Mouse (Mus musculus): ENCODE measurements around the gene Pof1b. TPM values are rescaled to one million over a fixed set of nuclear protein-coding genes. Genes with fewer than 3 reads are reported as not detected.

The Pof1b gene
- total and polyA plus RNA-seq, 3 experiments: 0.27 to 0.75 (median 0.34) TPM

GRCm38 (mm10) chrX:112680605-112681004 is 17.8 kb downstream of the Pof1b start:
- no peaks in the 10 kb centered on the region for H3K27me3 ChIP-seq (replicated peaks)
- dilution Hi-C loops (cut with MboI; ENCODE audit: extremely low pct_ligation_motif_present, extremely low pct_unique_long_range_greater_than_20kb, low sequenced_read_pairs) (no loop called here), in situ Hi-C loops (cut with MboI; ENCODE audit: low pct_ligation_motif_present, low pct_unique_long_range_greater_than_20kb, low sequenced_read_pairs) (no loop called here)
- DNase-seq (ENCODE audit: extremely low read depth): no peak
- no peak overlapping the region for H3K27ac ChIP-seq (ENCODE audit: insufficient read depth, low read depth)
- no peaks in the 10 kb centered on the region for H3K4me1 ChIP-seq (ENCODE audit: control insufficient read depth in 1 of 2, insufficient read depth in 2 of 2)
- TF ChIP-seq MEF2A (IDR thresholded peaks at IDR 0.05; ENCODE audit: borderline replicate concordance, low read depth, low read length): no peak
- no peak for TF ChIP-seq SMC3 (IDR thresholded peaks at IDR 0.05; ENCODE audit: low read depth, low read length)
- H3K9me3 ChIP-seq (replicated peaks; ENCODE audit: low read length): no peaks in the 10 kb centered on the region
- no peak overlapping the region for H3K9ac ChIP-seq (ENCODE audit: insufficient read depth, low read depth)
- H3K4me3 ChIP-seq (replicated peaks in 1 of 3; ENCODE audit: low read depth in 2 of 3, low read length in 2 of 3, poor library complexity in 1 of 3): no peak overlapping the region
- H3K4me2 ChIP-seq (ENCODE audit: insufficient read depth, low read depth, poor library complexity, severe bottlenecking): no peak overlapping the region
- H3K36me3 ChIP-seq (replicated peaks in 1 of 2; ENCODE audit: control insufficient read depth in 1 of 2, insufficient read depth in 1 of 2, low read length in 1 of 2): no peaks in the 10 kb centered on the region
- no peaks in the 10 kb centered on the region for H3K79me2 ChIP-seq (replicated peaks; ENCODE audit: control insufficient read depth, extremely low read depth, insufficient read depth, poor library complexity, severe bottlenecking)

- no peaks in the 10 kb centered on the region for H3K27me3 ChIP-seq (replicated peaks)
- in situ Hi-C loops (cut with MboI; ENCODE audit: low pct_ligation_motif_present, low pct_unique_long_range_greater_than_20kb, low sequenced_read_pairs): no loop called here
- H3K4me2 ChIP-seq (ENCODE audit: insufficient read depth, low read depth, poor library complexity, severe bottlenecking): no peak overlapping the region
- no peaks in the 10 kb centered on the region for H3K9me3 ChIP-seq (replicated peaks; ENCODE audit: low read length)
- H3K36me3 ChIP-seq (replicated peaks in 1 of 2; ENCODE audit: control insufficient read depth in 1 of 2, insufficient read depth in 1 of 2, low read length in 1 of 2): no peaks in the 10 kb centered on the region
- H3K27ac ChIP-seq (ENCODE audit: insufficient read depth, low read depth): no peak overlapping the region
- no peak for DNase-seq (ENCODE audit: extremely low read depth)
- no peak overlapping the region for H3K4me3 ChIP-seq (replicated peaks in 1 of 3; ENCODE audit: low read depth in 2 of 3, low read length in 2 of 3, poor library complexity in 1 of 3)
- H3K4me1 ChIP-seq (ENCODE audit: control insufficient read depth in 1 of 2, insufficient read depth in 2 of 2): no peaks in the 10 kb centered on the region
- no peak overlapping the region for H3K9ac ChIP-seq (ENCODE audit: insufficient read depth, low read depth)
- no peaks in the 10 kb centered on the region for H3K79me2 ChIP-seq (replicated peaks; ENCODE audit: control insufficient read depth, extremely low read depth, insufficient read depth, poor library complexity, severe bottlenecking)
- no peak for TF ChIP-seq MAX (IDR thresholded peaks at IDR 0.05; ENCODE audit: low read length)
- TF ChIP-seq JUND (conservative IDR thresholded peaks at IDR 0.05; ENCODE audit: low read depth, low read length): no peak
- dilution Hi-C loops (cut with MboI; ENCODE audit: extremely low pct_ligation_motif_present, extremely low pct_unique_long_range_greater_than_20kb, low sequenced_read_pairs): no loop called here
Observed at GRCm38 (mm10) chrX:112675525-112675924, 22.9 kb downstream of the Pof1b start.

- no peak overlapping the region for H3K9ac ChIP-seq (ENCODE audit: insufficient read depth, low read depth)
- peaks cover 4% of the 10 kb centered on the region for H3K9me3 ChIP-seq (replicated peaks; ENCODE audit: low read length)
- no peaks in the 10 kb centered on the region for H3K36me3 ChIP-seq (replicated peaks in 1 of 2; ENCODE audit: control insufficient read depth in 1 of 2, insufficient read depth in 1 of 2, low read length in 1 of 2)
- dilution Hi-C loops (cut with MboI; ENCODE audit: extremely low pct_ligation_motif_present, extremely low pct_unique_long_range_greater_than_20kb, low sequenced_read_pairs) (no loop called here), in situ Hi-C loops (cut with MboI; ENCODE audit: low pct_ligation_motif_present, low pct_unique_long_range_greater_than_20kb, low sequenced_read_pairs) (no loop called here)
- no peak overlapping the region for H3K4me2 ChIP-seq (ENCODE audit: insufficient read depth, low read depth, poor library complexity, severe bottlenecking)
- no peaks in the 10 kb centered on the region for H3K27me3 ChIP-seq (replicated peaks)
- no peaks in the 10 kb centered on the region for H3K79me2 ChIP-seq (replicated peaks; ENCODE audit: control insufficient read depth, extremely low read depth, insufficient read depth, poor library complexity, severe bottlenecking)
- no peaks in the 10 kb centered on the region for H3K4me1 ChIP-seq (ENCODE audit: control insufficient read depth in 1 of 2, insufficient read depth in 2 of 2)
- no peak overlapping the region for H3K4me3 ChIP-seq (replicated peaks in 1 of 3; ENCODE audit: low read depth in 2 of 3, low read length in 2 of 3, poor library complexity in 1 of 3)
- TF ChIP-seq UBTF (IDR thresholded peaks at IDR 0.05; ENCODE audit: low read depth, low read length): no peak
- no peak for TF ChIP-seq PAX5 (IDR thresholded peaks at IDR 0.05; ENCODE audit: low read length)
- no peak for TF ChIP-seq CTCF (conservative IDR thresholded peaks at IDR 0.05 in 1 of 2, IDR thresholded peaks at IDR 0.05 in 1 of 2; ENCODE audit: low read depth in 2 of 2, low read length in 2 of 2)
- no peak for TF ChIP-seq JUN (IDR thresholded peaks at IDR 0.05; ENCODE audit: insufficient read depth, low read depth, low read length)
- TF ChIP-seq NELFE (IDR thresholded peaks at IDR 0.05; ENCODE audit: low read depth, low read length): no peak
- TF ChIP-seq MXI1 (IDR thresholded peaks at IDR 0.05; ENCODE audit: low read depth, low read length): no peak
- TF ChIP-seq ZNF384 (IDR thresholded peaks at IDR 0.05; ENCODE audit: low read depth, low read length): no peak
- no peak for TF ChIP-seq POLR2A (IDR thresholded peaks at IDR 0.05; ENCODE audit: low read depth, low read length)
- no peak for TF ChIP-seq HCFC1 (IDR thresholded peaks at IDR 0.05; ENCODE audit: low read depth, low read length)
- no peak for TF ChIP-seq E2F4 (IDR thresholded peaks at IDR 0.05; ENCODE audit: insufficient replicate concordance, low read depth, low read length)
- TF ChIP-seq MAFK (IDR thresholded peaks at IDR 0.05; ENCODE audit: insufficient replicate concordance, low read length): no peak
- TF ChIP-seq ZC3H11A (IDR thresholded peaks at IDR 0.05; ENCODE audit: low read depth, low read length): no peak
- TF ChIP-seq ZMIZ1 (IDR thresholded peaks at IDR 0.05; ENCODE audit: low read depth, low read length): no peak
- no peak for TF ChIP-seq TBP (conservative IDR thresholded peaks at IDR 0.05; ENCODE audit: low read depth, low read length)
- H3K27ac ChIP-seq (ENCODE audit: insufficient read depth, low read depth): no peak overlapping the region
- DNase-seq (ENCODE audit: extremely low read depth): no peak
Observed at GRCm38 (mm10) chrX:112601306-112602120, 96.9 kb downstream of the Pof1b start.
